Mouse (Mus musculus) urinary bladder, adult 2 months (tissue): ENCODE data around the gene Cep85l. TPM values are rescaled to one million over a fixed set of nuclear protein-coding genes. Genes with fewer than 3 reads are reported as not detected.

Experiments
- DNase-seq: peaks from one replicate; pipeline ENCODE4 v3.0.0; 2022; ENCODE audit warnings: low spot score
- polyA plus RNA-seq: library from polyadenylated mRNA; depleted of rRNA; stranded (reverse); fragments of >200 nt; gene quantifications from 2 replicates; pipeline ENCODE4 v1.2.3, GENCODE M21; 2012

Gene Cep85l
- polyA plus RNA-seq, 1 experiment: 7.4 TPM

DNA sequence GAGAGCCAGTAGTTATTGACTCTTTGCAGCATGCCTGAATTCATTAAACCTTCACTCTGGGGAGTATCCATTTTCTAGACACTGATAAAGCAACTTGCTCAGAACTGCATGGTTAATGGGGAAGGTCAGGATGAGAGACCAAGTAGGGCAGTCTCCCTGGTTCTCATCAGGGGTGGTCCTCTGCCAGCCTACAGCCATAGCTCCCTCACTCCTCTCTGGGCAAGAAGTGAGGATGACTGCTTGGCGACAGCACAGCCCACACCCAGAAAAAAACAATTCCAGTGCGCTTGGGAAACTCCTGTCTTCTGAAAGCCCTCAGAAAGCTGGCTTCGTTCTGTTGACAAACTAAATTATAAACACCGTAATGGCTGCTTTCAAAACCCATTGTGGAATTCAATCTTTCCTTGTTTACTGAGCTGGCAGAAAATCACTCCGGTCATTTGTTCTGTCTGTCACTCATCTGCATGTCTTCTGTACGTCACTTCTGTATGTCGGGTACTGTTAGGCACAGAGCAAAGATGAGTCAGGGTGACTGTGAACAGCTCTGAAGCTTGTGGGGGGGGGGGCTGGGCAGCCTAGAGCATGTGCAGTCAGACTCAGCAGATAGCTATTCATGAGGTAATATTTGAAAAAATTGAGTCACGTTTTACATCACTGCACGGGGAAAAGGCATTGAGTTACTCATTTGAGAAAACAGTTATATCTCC, 15.3 kb upstream of the Cep85l start:
- no peak for DNase-seq

DNA sequence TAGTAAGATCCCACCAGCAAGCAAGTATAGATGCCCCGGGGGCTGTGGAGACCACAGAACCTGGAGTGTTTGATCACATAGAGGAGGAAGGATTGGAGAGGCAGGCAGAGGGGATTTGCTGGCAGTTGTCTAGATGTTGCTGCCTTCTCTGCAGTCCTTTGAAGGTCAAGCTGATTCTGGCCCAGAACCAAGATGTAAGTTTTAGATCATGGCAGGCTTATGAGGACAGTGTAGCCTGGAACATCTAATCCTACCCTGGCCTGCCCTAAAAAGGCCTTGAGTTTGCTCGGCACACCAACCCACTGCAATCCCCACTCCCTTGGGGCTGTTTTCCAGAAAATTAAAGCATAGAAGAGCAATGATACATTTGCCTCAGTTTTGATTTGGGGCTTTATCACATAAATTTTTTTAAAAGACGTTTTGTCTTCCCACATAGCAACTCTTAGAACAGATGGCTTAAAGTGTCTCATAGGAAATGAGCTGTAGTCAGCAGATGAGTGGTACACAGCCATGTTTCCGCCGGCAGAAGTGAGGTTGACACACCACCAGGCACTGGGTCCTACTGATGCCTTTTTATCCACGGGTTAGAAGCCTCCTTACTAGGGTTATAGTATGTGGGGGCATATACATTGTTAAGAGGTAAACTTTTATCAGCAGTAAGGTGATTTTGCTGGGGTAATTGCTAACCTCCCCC, 8.6 kb upstream of the Cep85l start:
- DNase-seq: no peak

DNA sequence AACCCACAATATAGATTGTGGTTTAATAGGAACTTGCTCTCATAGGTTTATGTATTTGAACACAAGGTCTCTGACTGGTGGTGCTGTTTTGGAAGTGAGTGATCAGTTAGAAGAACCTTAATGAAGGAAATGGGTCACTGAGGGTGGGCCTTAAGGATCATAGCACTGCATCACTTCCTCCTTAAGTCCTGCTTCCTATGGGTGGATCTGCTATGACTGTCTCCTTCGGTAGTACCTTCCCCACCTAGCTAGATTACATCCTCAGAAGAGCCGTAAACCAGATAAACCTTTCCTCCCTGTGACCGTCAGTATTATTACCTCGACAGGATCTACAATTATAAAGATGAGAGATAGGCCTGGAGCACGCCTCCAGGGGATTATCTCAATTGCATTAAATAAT, 5.7 kb upstream of the Cep85l start:
- no peak for DNase-seq

DNA sequence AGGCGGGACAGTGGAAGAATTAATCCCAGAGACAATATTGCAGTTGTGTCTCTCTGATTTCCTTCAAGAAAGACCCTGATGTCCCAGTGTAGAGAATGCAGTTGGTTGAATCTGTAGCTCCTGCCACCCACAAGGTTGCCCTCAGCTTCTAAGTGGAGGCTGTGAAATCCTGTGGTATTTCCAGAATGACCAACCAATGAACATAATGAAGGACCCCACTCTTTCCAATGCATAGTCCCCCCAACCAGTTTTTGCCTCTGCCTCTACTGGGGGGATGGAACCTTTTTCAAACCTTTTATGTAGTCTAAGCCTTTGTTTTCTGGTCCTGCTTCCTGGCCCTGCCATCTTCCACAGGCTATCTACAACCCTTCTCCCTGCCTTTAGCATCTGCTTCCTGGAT, 5.1 kb upstream of the Cep85l start:
- no peak for DNase-seq

DNA sequence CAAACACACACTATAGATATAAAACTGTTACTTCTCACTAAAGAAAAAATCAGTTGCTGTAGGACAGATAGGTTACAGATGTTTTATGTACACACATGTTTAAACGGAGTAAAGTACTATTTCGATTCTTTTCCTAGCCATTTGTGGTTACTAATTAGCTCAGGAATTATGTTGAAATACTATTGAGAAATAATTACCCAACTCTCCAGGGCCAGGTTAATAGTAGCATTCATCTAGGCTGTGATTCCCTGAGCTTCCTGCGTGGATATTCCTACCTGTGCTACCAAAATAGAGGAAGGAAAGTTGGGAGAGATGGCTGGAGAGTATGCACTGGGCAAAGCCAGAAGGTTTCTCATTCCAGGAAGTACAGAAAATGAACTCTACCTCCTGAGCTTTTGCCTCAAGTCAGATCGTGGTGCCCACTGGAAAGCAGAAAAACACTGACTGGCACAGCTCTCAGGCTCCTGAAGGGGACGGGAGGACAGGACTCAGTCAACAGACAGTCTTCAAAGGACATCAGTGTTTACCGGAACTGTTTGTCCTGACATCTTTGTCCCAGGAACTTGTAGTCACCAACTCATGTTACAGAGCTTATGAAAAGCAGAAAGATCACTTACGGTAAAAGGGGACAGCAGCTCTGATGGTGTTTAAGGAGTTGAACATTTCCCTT, 3.1 kb upstream of the Cep85l start:
- no peak for DNase-seq

DNA sequence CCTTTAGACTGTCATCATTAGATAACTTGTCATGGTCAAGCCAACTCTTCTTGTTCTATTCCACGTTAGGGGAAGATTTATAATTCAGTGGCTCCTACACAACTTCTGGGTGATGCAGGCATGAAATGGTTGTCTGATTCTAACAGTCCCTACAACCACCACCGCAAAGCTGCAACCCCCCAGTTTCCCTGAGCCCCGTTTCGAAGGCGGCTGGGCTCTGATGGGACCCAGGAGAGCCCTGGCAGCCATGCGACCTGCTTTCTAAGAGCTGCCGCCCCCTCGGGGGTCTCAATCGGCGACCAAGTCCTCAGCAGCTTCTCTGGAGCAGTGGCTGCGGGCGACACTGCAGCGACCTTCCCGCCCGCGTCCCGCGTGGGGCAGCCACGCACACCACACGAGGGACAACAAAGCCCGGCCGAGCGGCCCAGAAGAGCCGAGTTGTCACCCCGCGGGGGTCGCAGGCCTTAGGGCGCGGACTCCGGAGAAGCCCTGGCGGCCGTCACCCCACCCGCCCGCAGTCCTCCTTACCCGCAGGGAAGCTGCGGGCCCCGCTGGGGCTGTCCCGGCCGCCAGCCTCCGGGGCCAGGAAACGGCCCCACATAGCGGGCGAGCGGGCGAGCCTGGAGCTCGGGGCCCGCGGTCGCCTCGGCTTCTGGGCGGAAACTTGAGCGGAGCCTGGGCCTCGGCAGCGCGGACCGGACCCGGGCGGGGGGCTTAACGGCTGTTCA, 602 bp downstream of the Cep85l start:
- DNase-seq: peak; percentile 71

DNA sequence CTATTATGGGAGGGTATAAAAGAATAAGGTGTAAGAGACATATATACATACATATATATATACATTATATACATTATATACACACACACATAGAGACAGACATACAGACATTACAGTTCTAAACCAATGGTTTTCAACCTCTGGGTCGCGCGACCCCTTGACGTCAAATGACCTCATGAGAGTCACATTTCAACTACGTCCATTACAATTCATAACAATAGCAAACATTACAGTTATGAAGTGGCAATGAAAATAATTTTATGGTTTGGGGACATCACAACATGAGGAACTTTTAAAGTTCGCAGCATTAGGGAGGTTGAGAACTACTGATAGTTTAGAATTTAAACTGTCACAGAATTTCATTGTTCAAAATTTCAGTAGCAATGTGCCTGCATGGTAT, 1.5 kb downstream of the Cep85l start:
- DNase-seq: no peak

DNA sequence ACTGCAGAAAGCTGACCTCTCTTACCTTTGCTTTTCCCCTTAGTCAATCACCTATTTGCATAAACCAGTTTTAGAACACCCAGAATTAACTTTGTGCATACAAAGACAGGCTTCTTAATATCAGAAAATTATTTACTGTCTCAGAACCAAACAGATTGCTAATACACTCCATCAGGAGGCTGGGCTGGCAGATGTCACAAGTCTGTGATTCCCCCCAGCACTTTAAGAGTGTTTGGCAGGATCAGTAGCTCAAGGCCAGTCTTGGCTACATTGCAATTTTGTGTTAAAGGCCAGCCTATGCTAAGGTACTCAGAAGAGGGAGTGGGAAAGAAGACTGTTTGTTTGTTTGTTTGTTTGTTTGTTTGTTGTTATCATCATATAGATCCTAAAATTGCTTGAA, 2.7 kb downstream of the Cep85l start:
- no peak for DNase-seq

DNA sequence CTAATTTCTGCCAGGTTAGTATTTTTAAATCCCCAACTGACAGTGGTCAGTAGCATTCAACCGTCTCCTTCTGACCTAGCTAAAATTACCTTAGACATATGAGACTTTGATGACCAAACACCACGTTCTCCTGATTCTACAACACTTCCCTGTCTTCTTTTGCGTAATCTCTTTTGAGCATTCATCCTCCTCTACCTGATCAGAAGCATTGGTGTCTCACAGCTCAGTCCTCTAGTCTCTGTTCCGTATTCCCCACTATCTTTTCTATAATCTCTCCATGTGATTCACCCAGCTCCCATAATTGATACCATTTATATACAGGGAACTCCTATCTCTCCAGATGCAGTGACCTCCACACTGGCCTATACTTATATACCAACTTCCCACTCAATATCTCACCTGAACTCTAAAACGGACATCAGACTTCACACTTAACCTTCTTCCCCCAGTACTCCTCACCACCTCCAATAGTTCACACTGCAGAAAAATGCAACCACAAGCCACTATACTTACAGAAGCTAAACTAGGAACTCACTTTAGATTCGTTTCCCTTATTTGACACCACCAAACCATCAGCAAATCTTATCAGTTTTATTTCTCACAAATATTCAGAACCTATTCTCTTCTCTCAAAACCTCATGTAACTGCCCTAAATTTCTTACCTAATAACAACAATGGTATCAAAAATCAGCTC, 5.7 kb downstream of the Cep85l start:
- no peak for DNase-seq

DNA sequence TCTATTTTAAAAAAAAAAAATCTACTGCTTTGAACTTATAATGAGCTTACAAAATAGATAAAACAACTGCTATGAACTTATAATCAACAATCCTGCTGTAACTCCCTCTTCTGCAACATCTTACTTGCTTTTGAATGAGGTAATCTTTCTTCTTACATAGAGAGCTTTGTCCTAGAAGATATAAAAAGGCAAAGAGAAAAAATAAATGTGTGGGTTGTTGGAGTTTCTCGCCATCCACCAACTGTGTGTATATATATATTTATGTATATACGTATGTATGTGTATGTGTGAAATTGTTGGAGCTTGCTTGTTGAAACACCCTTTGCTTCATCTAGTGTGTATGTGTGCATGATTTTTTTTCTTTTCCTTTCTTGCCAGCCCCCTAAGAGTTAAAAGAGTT, 12.5 kb downstream of the Cep85l start:
- DNase-seq: no peak

DNA sequence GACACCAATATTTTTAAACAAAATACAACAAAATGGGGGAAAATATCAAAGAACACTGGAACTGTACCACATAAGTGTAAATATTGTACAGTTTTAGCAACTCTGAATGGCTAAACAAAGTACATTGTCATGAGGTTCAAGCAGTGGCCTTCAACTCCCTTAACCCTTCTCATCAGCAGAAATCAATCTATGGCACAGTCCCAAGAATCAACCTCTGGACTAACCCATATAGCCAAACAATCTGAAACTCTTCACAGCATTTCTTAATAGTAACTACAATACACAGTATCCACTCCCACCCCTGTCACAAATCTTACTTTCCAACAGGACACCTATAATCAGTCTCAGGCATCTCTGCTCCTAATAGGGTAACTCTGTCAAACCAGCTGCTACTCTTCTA, 15.4 kb downstream of the Cep85l start:
- DNase-seq: no peak

DNA sequence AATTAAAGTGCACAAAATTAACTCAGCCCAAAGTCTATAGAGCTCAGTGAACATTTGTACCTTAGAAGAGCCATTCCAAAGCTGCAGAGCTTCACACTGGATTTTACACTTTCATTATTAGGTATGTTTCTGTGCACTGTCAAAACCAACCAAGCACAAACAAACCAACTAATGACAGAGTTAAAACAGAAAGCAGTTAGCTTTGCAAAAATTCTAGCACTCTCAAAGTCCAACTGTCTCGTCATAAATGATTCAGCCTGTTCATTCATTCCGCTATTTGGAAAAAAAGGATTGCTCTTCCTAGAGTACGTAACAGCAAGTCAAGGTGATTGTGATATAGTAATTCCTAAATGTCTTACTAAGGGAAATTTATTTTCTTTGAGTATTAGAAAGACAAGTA, 20.7 kb downstream of the Cep85l start:
- no peak for DNase-seq

DNA sequence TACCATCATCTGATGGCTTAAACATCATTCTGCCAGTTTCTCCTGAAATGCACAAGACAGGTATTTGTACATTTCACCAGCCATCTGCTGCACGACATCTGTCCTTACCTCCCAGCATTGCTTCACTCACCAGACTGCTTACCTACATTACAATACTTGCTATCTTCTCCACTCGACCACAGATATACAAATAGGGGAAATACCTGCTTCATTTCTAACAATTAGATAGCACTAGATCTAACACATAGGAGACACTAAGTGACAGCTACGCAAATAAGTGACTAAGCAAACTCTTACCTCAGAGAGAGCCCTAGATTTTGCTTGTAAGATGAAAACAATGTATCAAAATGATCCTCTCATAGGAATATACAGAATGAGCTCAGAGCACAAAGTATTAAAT, 26.1 kb downstream of the Cep85l start:
- no peak for DNase-seq

DNA sequence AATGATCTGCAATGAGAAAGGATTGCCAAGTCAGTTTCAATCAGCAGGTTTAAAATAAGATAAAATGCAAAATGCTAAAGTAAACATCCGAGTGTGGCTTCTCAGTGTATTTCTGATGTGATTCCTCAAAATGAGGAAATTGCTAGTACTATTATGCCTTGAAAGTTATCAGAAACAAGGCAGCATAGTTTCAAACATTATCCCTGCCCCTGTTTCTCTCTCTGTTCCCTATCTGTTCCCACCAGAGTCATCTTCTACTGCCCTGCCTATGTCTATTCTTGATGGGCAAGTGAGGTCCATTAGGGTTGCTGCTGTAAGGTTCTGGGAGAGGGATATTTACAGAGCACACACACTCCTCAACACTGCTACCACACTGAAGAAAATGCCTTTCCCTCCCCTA, 30.5 kb downstream of the Cep85l start:
- DNase-seq: no peak

DNA sequence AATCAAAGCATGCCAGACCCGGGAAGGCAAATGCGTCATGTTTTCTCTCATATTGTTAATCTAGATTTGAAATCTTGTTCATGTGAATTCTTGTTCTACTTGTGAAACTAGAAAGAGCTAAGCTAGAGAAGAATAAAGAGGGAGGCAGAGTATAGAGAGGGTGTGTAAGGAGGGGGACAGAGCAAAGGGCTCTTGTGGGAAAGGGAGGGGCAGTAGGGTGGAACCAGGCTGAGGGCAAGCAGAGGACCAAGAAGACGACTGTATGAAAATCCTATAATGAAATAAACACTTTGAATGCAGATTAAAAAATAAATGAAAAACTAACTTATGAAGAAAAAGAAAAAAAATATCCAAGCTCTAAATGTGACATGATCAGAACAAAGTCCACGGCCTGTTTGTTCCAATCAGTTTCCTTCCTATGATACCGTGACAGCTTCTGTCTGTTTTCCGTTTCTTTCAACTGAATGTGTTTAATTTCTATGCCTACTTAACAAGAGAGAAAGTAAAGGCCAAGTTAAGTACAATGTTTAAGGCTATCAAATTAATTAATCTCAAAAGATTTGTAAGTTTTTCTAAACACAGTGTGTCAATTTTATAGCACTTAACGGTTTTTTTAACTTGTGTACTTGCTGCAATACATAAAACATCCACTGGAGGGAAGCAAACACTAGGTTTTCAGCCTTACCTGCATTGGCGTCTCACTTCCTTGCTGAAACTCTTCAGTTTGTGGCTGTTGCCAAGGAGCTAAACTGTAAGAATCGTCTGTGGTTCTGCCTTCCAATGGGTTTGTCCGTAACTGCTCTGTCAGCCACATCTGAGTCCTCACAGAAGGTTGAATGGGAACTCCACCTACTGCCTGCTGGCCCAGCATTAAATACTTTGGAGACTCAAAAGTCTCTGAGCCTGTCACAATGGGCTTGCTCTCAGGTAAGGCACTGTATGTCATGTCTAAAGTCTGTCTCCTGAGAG, 31.7 kb downstream of the Cep85l start:
- peak; percentile 22 for DNase-seq

DNA sequence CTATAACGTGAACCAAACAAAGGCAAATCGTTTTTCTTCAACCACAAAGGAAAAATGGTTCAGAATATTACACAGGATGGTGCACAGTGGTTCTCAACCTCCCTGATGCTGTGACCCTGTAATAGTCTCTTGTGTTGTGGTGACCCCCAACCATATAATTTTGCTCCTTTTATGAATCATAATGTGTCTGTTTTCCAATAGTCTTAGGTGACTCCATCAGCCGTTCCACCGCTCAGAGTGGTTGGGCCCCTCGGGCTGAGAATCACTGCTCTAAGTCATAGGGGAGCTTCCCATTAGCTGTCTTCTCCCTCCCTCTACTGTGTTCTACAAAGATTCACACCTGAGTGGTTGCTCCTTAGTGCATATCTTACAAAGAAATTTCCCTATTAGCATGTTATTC, 32.8 kb downstream of the Cep85l start:
- DNase-seq: no peak

DNA sequence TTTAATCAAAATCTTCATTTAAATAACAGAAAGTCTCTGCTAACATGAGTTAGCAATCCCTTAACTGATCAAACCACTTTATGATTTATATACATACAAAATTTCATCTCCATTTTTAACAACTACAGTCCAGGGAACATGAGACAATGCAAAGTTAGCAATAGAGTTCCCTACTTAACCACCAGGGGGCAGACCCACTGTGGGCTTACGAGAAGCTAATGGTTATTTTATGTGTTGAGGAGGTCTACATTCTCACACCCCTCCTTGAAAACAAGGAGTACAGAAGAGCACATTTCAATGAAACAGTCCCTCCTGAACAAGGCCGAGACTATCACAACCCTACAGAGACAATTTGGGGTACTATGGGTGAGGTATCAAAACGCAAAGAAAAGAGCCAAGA, 33.2 kb downstream of the Cep85l start:
- no peak for DNase-seq

DNA sequence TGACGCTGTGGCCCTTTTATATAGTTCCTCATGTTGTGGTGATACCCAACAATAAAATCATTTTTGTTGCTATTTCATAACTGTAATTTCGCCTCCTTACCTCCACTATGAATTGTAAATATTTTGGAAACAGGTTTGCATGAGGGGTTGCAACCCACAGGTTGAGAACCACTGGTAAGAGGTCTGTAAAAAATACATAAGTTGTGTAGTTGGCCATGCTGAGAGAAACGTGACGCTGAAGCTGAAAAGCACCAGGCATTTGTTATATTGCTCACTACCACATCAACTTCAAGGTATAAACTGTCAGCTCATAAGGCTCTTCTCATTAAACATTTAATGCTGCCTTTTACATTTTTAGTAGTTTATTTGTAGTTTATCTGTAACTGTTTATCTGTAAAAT, 34.2 kb downstream of the Cep85l start:
- no peak for DNase-seq

DNA sequence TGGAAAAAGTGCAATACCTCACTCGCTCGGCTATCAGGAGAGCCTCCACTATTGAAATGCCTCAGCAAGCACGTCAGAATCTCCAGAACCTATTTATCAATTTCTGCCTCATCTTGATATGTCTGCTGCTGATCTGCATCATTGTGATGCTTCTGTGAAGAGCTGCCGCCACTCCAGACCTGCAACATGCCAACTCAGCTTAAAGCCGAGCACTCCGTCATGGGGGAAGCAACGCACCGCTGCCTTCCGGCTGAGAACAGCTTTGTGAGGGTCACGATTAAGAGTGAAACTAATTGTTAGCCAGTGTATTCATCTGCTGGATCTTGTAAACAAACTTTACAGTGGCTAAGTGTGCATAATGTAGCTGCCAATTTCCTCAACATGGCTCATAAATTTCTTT, 35.9 kb downstream of the Cep85l start:
- no peak for DNase-seq

DNA sequence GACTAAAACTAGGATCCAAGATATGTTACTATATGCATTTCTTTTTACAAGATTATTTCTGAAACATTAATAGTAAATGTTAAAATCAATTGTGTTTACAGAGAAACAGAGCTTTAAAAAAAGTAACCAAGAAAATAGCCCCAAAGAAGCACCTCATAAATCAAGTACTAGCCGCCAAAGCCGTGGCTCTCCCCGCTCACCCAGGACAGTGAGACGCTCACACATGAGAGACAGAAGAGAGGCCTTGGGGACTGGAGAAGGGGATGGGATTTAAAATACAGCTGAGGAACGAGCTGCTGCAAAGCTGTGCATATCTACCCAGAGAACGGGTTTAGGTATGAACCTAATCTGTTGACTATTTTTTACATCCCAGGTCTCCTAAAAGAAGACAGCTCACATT, 36.4 kb downstream of the Cep85l start:
- no peak for DNase-seq
